8 mouse cellular contexts compared by ENCODE assay signal in the genomic region with DNA sequence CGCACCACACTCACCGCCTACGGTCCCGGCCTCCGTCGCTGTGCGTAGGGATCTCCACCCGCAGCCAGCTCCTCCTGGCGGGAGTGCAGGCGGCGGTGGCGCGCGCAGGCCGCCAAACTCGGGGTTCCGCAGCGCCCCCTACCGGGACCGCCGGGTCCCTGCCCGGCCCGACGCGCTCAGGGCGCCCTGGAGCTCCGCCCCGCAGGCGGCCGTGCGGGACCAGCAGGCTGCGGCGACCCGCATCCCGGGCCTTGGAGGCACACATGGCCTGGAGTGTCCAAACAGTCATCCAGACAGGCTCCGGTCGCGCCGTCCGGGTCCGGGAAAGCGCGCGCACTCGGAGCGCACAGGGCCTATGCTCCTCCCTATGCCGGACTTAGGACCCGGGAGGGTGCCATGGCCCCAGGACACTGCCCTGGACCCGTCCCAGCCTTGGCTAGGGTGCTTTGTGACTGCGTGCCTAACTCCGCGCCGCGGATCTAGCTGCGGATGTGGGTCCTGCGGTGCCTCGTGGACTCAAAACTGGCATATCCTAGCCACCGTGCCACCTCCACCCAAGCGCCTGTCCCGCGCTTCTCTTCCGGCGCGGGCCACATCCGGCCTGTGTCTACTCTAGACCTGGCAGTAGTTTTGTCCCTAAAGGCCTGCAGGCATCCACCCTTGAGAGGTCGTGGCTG. TPM values are rescaled to one million over a fixed set of nuclear protein-coding genes. Genes with fewer than 3 reads are reported as not detected.
DNase-seq lines count a peak whose midpoint lies in the region; ATAC-seq lines count a peak whose summit lies in the region.

No protein-coding gene starts in this region.

- intact Hi-C loops in left cerebral cortex, postnatal 14 days (cut with DNase I), result loop anchor here (1.0 kb wide), 1 partner anchor 50 kb away; no protein-coding TSS in a partner anchor

- ATAC-seq in activated CD4-positive, CD25-positive, alpha-beta regulatory T cell, adult 4 months, result peak; percentile 89
- peak; percentile 67 for ATAC-seq in common myeloid progenitor, adult 5-6 weeks (replicated peaks; ENCODE audit: low read depth, poor library complexity, severe bottlenecking)
- peak; percentile 69 for ATAC-seq in megakaryocyte-erythroid progenitor cell, adult 5-6 weeks (replicated peaks; ENCODE audit: low FRiP score, low TSS enrichment, poor library complexity, severe bottlenecking)

- peak; percentile 94 for DNase-seq in gastrocnemius, postnatal 10 days
- peak; percentile 90 for DNase-seq in induced T-regulatory cell, adult 2 months (ENCODE audit: low read depth)
- DNase-seq in left cerebral cortex, postnatal 14 days (ENCODE audit: low spot score in 2 of 2), result peak; percentile 80 to 85
- peak; percentile 87 for DNase-seq in right cerebral cortex, postnatal 14 days
- peak; percentile 80 to 81 for DNase-seq in urinary bladder, postnatal 36 days (ENCODE audit: low spot score in 2 of 2)

RNA-seq across cellular contexts. Expression of a gene that starts 3.0 kb away (rescaled TPM):
- 10 to 100 TPM; 10.5 to 11.5 TPM for polyA plus RNA-seq in activated CD4-positive, CD25-positive, alpha-beta regulatory T cell, adult 4 months (2017; shearing (Covaris generic))
- 17.8 and 21.7 TPM in 2 replicates for total RNA-seq in common myeloid progenitor, adult 5-6 weeks (2017)
- 1 to 10 TPM; 4.5 to 7.4 TPM for total RNA-seq in gastrocnemius, postnatal 10 days (2021)
- 10 to 100 TPM; 13.4 to 17.8 TPM for total RNA-seq in left cerebral cortex, postnatal 14 days (2021)
- total RNA-seq in megakaryocyte-erythroid progenitor cell, adult 5-6 weeks (2014; fragmentation: Nextera tagmentation), result 1.9 and 2.5 TPM in 2 replicates
- total RNA-seq in megakaryocyte-erythroid progenitor cell, adult 5-6 weeks (2017), result 1.4 and 5.2 TPM in 2 replicates

Comparison
In these comparisons a context has a peak if more than half of its experiments do, and no peak if none do; other contexts are left out.
1. Peak in every context shown above with its lines: DNase-seq and ATAC-seq.